In the genomic region with DNA sequence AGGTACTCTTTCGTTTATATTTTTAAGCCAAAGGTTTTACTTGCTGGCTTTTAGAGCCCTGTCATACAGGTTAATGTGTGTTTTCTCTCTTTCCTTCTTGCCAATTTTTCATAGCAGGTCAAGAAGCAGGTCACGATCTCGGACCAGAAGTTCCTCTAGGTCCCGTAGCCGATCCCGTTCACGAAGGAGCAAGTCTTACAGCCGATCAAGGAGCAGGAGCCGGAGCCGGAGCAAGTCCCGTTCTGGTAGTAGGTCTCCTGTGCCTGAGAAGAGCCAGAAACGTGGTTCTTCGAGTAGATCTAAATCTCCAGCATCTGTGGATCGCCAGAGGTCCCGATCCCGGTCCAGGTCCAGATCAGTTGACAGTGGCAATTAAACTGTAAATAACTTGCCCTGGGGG, we compare ENCODE assay signal across 5 mouse cellular contexts. TPM values are rescaled to one million over a fixed set of nuclear protein-coding genes. Genes with fewer than 3 reads are reported as not detected.
"Had no signal": no experiment of that assay in that cellular context is flagged by ENCODE, and none has a peak within 500 bp of the region (broad histone marks: within the 10 kb centered on the region; RNA-seq: fewer than 3 reads in every experiment).

No protein-coding gene starts in this region.

RNA-seq across cellular contexts. Expression of gene Slc10a1, which starts 18.9 kb away (rescaled TPM):
- total RNA-seq: megakaryocyte, adult 5-6 weeks; megakaryocyte-erythroid progenitor cell, adult 5-6 weeks; midbrain, postnatal 0 days had no signal
- polyA plus RNA-seq: small intestine, adult 2 months; urinary bladder, adult 2 months had no signal
